ENCODE assay signal across 9 mouse cellular contexts in the genomic region with DNA sequence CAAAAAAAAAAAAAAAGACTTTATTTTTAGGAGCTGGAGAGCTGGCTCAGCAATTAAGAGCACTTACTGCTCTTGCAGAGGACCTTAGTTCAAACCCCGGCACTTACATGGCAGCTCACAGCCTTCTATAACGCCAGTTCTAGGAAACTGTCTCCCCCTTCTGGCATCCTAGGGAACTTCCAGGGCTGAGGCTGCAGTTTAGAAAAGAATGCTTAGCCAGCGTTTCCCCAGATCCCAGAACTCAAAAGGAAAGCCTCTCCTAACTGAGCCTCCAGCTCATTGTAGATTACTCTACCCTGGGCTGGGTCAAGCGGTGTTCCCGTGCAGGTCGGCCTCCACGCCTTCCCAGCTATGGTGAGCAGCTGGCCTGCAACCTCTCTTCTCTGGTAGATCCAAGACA. TPM values are rescaled to one million over a fixed set of nuclear protein-coding genes. Genes with fewer than 3 reads are reported as not detected.
DNase-seq lines count a peak whose midpoint lies in the region; ATAC-seq and TF ChIP-seq lines count a peak whose summit lies in the region.
"Had no signal": no experiment of that assay in that cellular context is flagged by ENCODE, and none has a peak within 500 bp of the region (broad histone marks: within the 10 kb centered on the region; RNA-seq: fewer than 3 reads in every experiment).

No protein-coding gene starts in this region.

- H3K36me3 ChIP-seq in forebrain, embryonic 14.5 days (ENCODE audit: control insufficient read depth, insufficient read depth, low read length), result no peaks in the 10 kb centered on the region
- H3K36me3 ChIP-seq in forebrain, embryonic 13.5 days (ENCODE audit: poor library complexity, severe bottlenecking), result no peaks in the 10 kb centered on the region
- H3K36me3 ChIP-seq in spleen, adult 2 months (ENCODE audit: control insufficient read depth, insufficient read depth, low read length), result no peaks in the 10 kb centered on the region
- no peaks in the 10 kb centered on the region for H3K36me3 ChIP-seq in kidney, postnatal 0 days (ENCODE audit: insufficient read depth, low read length)
- no peaks in the 10 kb centered on the region for H3K36me3 ChIP-seq in small intestine, adult 2 months (ENCODE audit: control insufficient read depth, insufficient read depth, low read length)
- H3K36me3 ChIP-seq: liver, embryonic 15.5 days had no signal

- no peaks in the 10 kb centered on the region for H3K9me3 ChIP-seq in forebrain, embryonic 14.5 days (replicated peaks; ENCODE audit: control insufficient read depth, low read length)
- no peaks in the 10 kb centered on the region for H3K9me3 ChIP-seq in forebrain, embryonic 13.5 days (replicated peaks)
- no peaks in the 10 kb centered on the region for H3K9me3 ChIP-seq in kidney, postnatal 0 days (replicated peaks; ENCODE audit: low read length)
- H3K9me3 ChIP-seq: liver, embryonic 15.5 days had no signal

- no peak overlapping the region for H3K27ac ChIP-seq in forebrain, embryonic 14.5 days (ENCODE audit: low read depth, low read length)
- H3K27ac ChIP-seq in forebrain, embryonic 13.5 days, result no peak overlapping the region
- H3K27ac ChIP-seq in spleen, adult 2 months (ENCODE audit: insufficient read depth, low read length), result no peak overlapping the region
- no peak overlapping the region for H3K27ac ChIP-seq in kidney, postnatal 0 days
- H3K27ac ChIP-seq in small intestine, adult 2 months (ENCODE audit: insufficient read depth, low read depth, low read length), result no peak overlapping the region
- H3K27ac ChIP-seq: liver, embryonic 15.5 days had no signal

- WGBS in forebrain, embryonic 14.5 days, result 55% methylated on average over 7 of the region's 7 CpGs
- 44% methylated on average over 7 of the region's 7 CpGs for WGBS in forebrain, embryonic 13.5 days
- WGBS in spleen, adult 2 months, result 69% methylated on average over 7 of the region's 7 CpGs
- WGBS in kidney, postnatal 0 days, result 55% methylated on average over 7 of the region's 7 CpGs
- 57% methylated on average over 7 of the region's 7 CpGs for WGBS in small intestine, adult 2 months

- TF ChIP-seq CTCF in spleen, adult 2 months (IDR thresholded peaks at IDR 0.05; ENCODE audit: extremely low read depth, insufficient read depth, insufficient read length, insufficient replicate concordance), result peak; percentile 22; the same call in 1 of the 2 replicates
- peak; percentile 63 for TF ChIP-seq CTCF in kidney, postnatal 0 days (IDR thresholded peaks at IDR 0.05; ENCODE audit: low read depth)
- peak; percentile 58; the same call in 1 of the 2 replicates for TF ChIP-seq CTCF in small intestine, adult 2 months (IDR thresholded peaks at IDR 0.05; ENCODE audit: extremely low read depth, insufficient read length, insufficient replicate concordance, low read depth, low read length)

- no peak overlapping the region for H3K4me2 ChIP-seq in forebrain, embryonic 14.5 days (ENCODE audit: low read length)
- no peak overlapping the region for H3K4me2 ChIP-seq in forebrain, embryonic 13.5 days
- H3K4me2 ChIP-seq in kidney, postnatal 0 days (ENCODE audit: low read length), result no peak overlapping the region
- H3K4me2 ChIP-seq: liver, embryonic 15.5 days had no signal

- peak; percentile 42 for DNase-seq in forebrain, embryonic 14.5 days (ENCODE audit: low spot score)
- DNase-seq in spleen, adult 2 months (ENCODE audit: low read depth in 1 of 2, low spot score in 2 of 2), result no peak
- no peak for DNase-seq in spleen, adult 18-20 months
- no peak for DNase-seq in kidney, postnatal 0 days (ENCODE audit: low spot score)
- no peak for DNase-seq in spleen, postnatal 4 days (ENCODE audit: low spot score in 2 of 2)
- DNase-seq in cerebellum, adult 11 months, result no peak

- H3K27me3 ChIP-seq in forebrain, embryonic 14.5 days (replicated peaks; ENCODE audit: control insufficient read depth, insufficient read depth, low read length), result no peaks in the 10 kb centered on the region
- H3K27me3 ChIP-seq in forebrain, embryonic 13.5 days, result no peaks in the 10 kb centered on the region
- H3K27me3 ChIP-seq in spleen, adult 2 months (ENCODE audit: control insufficient read depth, insufficient read depth, low read length), result no peaks in the 10 kb centered on the region
- no peaks in the 10 kb centered on the region for H3K27me3 ChIP-seq in kidney, postnatal 0 days (ENCODE audit: insufficient read depth, low read length)
- H3K27me3 ChIP-seq in small intestine, adult 2 months (ENCODE audit: control insufficient read depth, insufficient read depth, low read length), result no peaks in the 10 kb centered on the region

- no peak for ATAC-seq in forebrain, embryonic 14.5 days
- no peak for ATAC-seq in forebrain, embryonic 13.5 days
- no peak for ATAC-seq in kidney, postnatal 0 days (replicated peaks; ENCODE audit: low FRiP score, low read depth)

- no peak overlapping the region for H3K4me3 ChIP-seq in forebrain, embryonic 14.5 days (ENCODE audit: low read depth, low read length)
- no peak overlapping the region for H3K4me3 ChIP-seq in forebrain, embryonic 13.5 days
- H3K4me3 ChIP-seq in spleen, adult 2 months (ENCODE audit: extremely low read depth, insufficient read depth, insufficient read length), result no peak overlapping the region
- no peak overlapping the region for H3K4me3 ChIP-seq in kidney, postnatal 0 days (replicated peaks; ENCODE audit: low read depth, low read length)
- no peak overlapping the region for H3K4me3 ChIP-seq in small intestine, adult 2 months (ENCODE audit: low read depth, low read length)
- H3K4me3 ChIP-seq: liver, embryonic 15.5 days had no signal

- H3K4me1 ChIP-seq in forebrain, embryonic 14.5 days (ENCODE audit: control insufficient read depth, insufficient read depth, low read length), result no peaks in the 10 kb centered on the region
- peaks cover 9% of the 10 kb centered on the region; the same call in 1 of the 2 replicates for H3K4me1 ChIP-seq in forebrain, embryonic 13.5 days
- H3K4me1 ChIP-seq in spleen, adult 2 months (ENCODE audit: control insufficient read depth, insufficient read depth, insufficient read length), result peaks cover 11% of the 10 kb centered on the region
- peaks cover 8% of the 10 kb centered on the region for H3K4me1 ChIP-seq in kidney, postnatal 0 days (replicated peaks; ENCODE audit: insufficient read depth, low read length)
- H3K4me1 ChIP-seq in small intestine, adult 2 months (ENCODE audit: control insufficient read depth, insufficient read depth, insufficient read length, low read length), result peaks cover 2% of the 10 kb centered on the region; the same call in 1 of the 2 replicates

- no peak overlapping the region for H3K9ac ChIP-seq in forebrain, embryonic 14.5 days (ENCODE audit: low read length)
- no peak overlapping the region for H3K9ac ChIP-seq in forebrain, embryonic 13.5 days
- no peak overlapping the region for H3K9ac ChIP-seq in kidney, postnatal 0 days (ENCODE audit: low read depth, low read length)
- H3K9ac ChIP-seq: liver, embryonic 15.5 days had no signal

- TF ChIP-seq POLR2A in spleen, adult 2 months (IDR thresholded peaks at IDR 0.05; ENCODE audit: low read depth, low read length), result no peak
- TF ChIP-seq POLR2A in small intestine, adult 2 months (IDR thresholded peaks at IDR 0.05; ENCODE audit: low read depth, low read length), result no peak

RNA-seq across cellular contexts. Expression of a gene that starts 16.5 kb away (rescaled TPM):
- 21.2 and 25.1 TPM in 2 replicates for polyA plus RNA-seq in forebrain, embryonic 14.5 days (2014; fragmentation: Nextera tagmentation; extraction: Ambion mirVana)
- 26.1 and 32.9 TPM in 2 replicates for polyA plus RNA-seq in forebrain, embryonic 13.5 days (2015; fragmentation: Nextera tagmentation; extraction: Ambion mirVana)
- polyA plus RNA-seq in spleen, adult 2 months (2012; rRNA removed), result 66.2 and 70.3 TPM in 2 replicates
- 29.1 and 29.8 TPM in 2 replicates for polyA plus RNA-seq in kidney, postnatal 0 days (2015; fragmentation: Nextera tagmentation; extraction: Ambion mirVana)
- polyA plus RNA-seq in small intestine, adult 2 months (2012; rRNA removed), result 37.1 and 72.8 TPM in 2 replicates

RNA-seq across cellular contexts. Expression of a gene that starts 28.4 kb away (rescaled TPM):
- polyA plus RNA-seq in forebrain, embryonic 14.5 days (2014; fragmentation: Nextera tagmentation; extraction: Ambion mirVana), result 958 and 988 TPM in 2 replicates
- polyA plus RNA-seq in forebrain, embryonic 13.5 days (2015; fragmentation: Nextera tagmentation; extraction: Ambion mirVana), result 1,143 and 1,198 TPM in 2 replicates
- 120 and 224 TPM in 2 replicates for polyA plus RNA-seq in spleen, adult 2 months (2012; rRNA removed)
- 1,062 and 1,157 TPM in 2 replicates for polyA plus RNA-seq in kidney, postnatal 0 days (2015; fragmentation: Nextera tagmentation; extraction: Ambion mirVana)
- 223 and 498 TPM in 2 replicates for polyA plus RNA-seq in small intestine, adult 2 months (2012; rRNA removed)
